Mouse (Mus musculus) midbrain, embryonic 16.5 days (tissue): ENCODE data around the gene Etfrf1. TPM values are rescaled to one million over a fixed set of nuclear protein-coding genes. Genes with fewer than 3 reads are reported as not detected.

Experiments
- ATAC-seq: fragments of 200-750 bp; cut with Nextera tagmentation; 2 replicates; pipeline ENCODE4 v1.8.0; 2017; ENCODE audit warnings: moderate TSS enrichment
- H3K27ac ChIP-seq: fragments of 300-500 bp; sonication (generic); 2 replicates; pipeline ENCODE4 v1.5.1; 2014; ENCODE audit warnings: mild to moderate bottlenecking, low read length, mixed read lengths
- H3K27me3 ChIP-seq: fragments of 300-500 bp; sonication (generic); 2 replicates; pipeline ENCODE4 v1.6.1; 2014; ENCODE audit warnings: low read depth, low read length, mixed read lengths; ENCODE audit not compliant: control insufficient read depth, insufficient read depth
- H3K36me3 ChIP-seq: fragments of 300-500 bp; sonication (generic); 2 replicates; pipeline ENCODE4 v1.6.1; 2014; ENCODE audit warnings: mild to moderate bottlenecking, low read length, moderate library complexity, mixed read lengths; ENCODE audit not compliant: control insufficient read depth, insufficient read depth
- H3K4me1 ChIP-seq: fragments of 300-500 bp; sonication (generic); 2 replicates; pipeline ENCODE4 v1.6.1; 2014; ENCODE audit warnings: mild to moderate bottlenecking, low read length, mixed read lengths; ENCODE audit not compliant: control insufficient read depth, insufficient read depth
- H3K4me2 ChIP-seq: fragments of 300-500 bp; sonication (generic); 2 replicates; pipeline ENCODE4 v1.6.1; 2014; ENCODE audit warnings: mild to moderate bottlenecking, low read length, mixed read lengths
- H3K4me3 ChIP-seq: fragments of 300-500 bp; sonication (generic); 2 replicates; pipeline ENCODE4 v1.5.1; 2014; ENCODE audit warnings: low read depth, mild to moderate bottlenecking, low read length, moderate library complexity, mixed read lengths
- H3K9ac ChIP-seq: fragments of 300-500 bp; sonication (generic); 2 replicates; pipeline ENCODE4 v1.6.1; 2014; ENCODE audit warnings: low read depth, low read length, mixed read lengths
- H3K9me3 ChIP-seq: fragments of 300-500 bp; sonication (generic); replicated peaks from 2 replicates; pipeline ENCODE4 v1.6.1; 2014; ENCODE audit warnings: mild to moderate bottlenecking, low read length, mixed read lengths; ENCODE audit not compliant: control insufficient read depth, poor library complexity, severe bottlenecking
- WGBS: fragments of 180-500 bp; shearing (Covaris S2); extraction: QIAGEN DNeasy Blood & Tissue Kit; methylation state at CpG from one replicate; pipeline ENCODE4 v1.1.7; 2014; 5-methylcytosine and 5-hydroxymethylcytosine counted together
- polyA plus RNA-seq: library from polyadenylated mRNA; unstranded; fragments of >200 nt; fragmentation: Nextera tagmentation; extraction: Ambion mirVana; gene quantifications from 2 replicates; pipeline ENCODE4 v1.2.1, GENCODE M21; 2015

Gene Etfrf1
- polyA plus RNA-seq, 1 experiment from 2014 or later, result 25.2 TPM

- peak; percentile 15 for ATAC-seq
- peak overlapping the region; percentile 75 for H3K4me2 ChIP-seq
- H3K9ac ChIP-seq, result peak overlapping the region; percentile 88
- H3K27me3 ChIP-seq, result no peaks in the 10 kb centered on the region
- peaks cover 13% of the 10 kb centered on the region for H3K4me1 ChIP-seq
- WGBS, result 4% methylated on average over 21 of the region's 21 CpGs
- H3K4me3 ChIP-seq, result peak overlapping the region; percentile 78
- H3K27ac ChIP-seq, result peak overlapping the region; percentile 95
- H3K36me3 ChIP-seq, result no peaks in the 10 kb centered on the region
- no peaks in the 10 kb centered on the region for H3K9me3 ChIP-seq
These were observed 707 bp downstream of the Etfrf1 start for GRCm38 (mm10) chr6:145211376-145212305.

DNA sequence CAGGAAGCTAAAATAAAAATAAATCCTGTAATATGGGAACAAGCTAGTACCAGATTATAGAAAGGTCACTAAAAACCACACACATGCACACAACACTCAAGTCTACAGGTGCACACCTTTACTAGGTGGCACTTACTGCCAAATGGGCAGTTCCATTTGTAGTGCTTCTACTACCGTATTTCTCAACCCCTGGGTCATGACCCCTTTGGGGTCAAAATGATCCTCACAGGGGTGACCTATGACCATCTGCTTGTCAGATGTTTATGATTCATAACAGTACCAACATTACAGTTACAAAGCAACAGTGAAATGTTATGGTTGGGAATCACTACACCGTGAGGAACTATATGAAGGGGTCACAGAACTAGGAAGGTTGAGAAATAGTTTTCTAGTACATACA, 3.0 kb downstream of the Etfrf1 start:
- Histone ChIP-seq H3K9ac (no peak overlapping the region), H3K4me2 (no peak overlapping the region), H3K4me3 (no peak overlapping the region), H3K36me3 (peaks cover 8% of the 10 kb centered on the region), H3K27ac (no peak overlapping the region), H3K9me3 (no peaks in the 10 kb centered on the region), H3K27me3 (no peaks in the 10 kb centered on the region), H3K4me1 (peaks cover 13% of the 10 kb centered on the region)
- ATAC-seq, result no peak
- WGBS, result 84% methylated on average over 2 of the region's 2 CpGs

- ATAC-seq, result no peak
- WGBS, result 96% methylated on average over 3 of the region's 3 CpGs
These were observed 4.9 kb downstream of the Etfrf1 start for GRCm38 (mm10) chr6:145215826-145216225.

DNA sequence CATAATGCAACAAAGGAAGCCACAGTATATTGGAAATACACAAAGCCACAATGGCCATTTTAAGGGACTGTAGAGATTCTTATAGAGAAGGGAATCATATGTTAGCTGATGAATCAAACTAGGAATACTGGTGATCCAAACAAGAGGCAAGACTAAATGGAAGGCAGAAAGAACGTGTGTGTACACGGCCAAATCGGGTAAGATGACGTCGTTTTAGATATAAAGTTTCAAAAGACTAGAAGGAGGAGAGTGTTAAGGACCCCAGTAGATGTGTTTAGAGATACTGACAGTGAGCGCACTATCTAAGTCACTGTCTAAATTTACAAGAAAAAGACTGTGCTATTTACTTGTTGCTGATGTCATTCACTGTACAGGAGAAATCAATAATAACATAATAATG, 13.3 kb downstream of the Etfrf1 start:
- no peak overlapping the region for H3K4me2 ChIP-seq
- 94% methylated on average over 6 of the region's 6 CpGs for WGBS
- no peak overlapping the region for H3K9ac ChIP-seq
- no peaks in the 10 kb centered on the region; the same call in 1 of the 2 replicates for H3K36me3 ChIP-seq
- H3K4me1 ChIP-seq, result no peaks in the 10 kb centered on the region
- H3K9me3 ChIP-seq, result no peaks in the 10 kb centered on the region
- no peak overlapping the region for H3K27ac ChIP-seq
- H3K4me3 ChIP-seq, result no peak overlapping the region
- H3K27me3 ChIP-seq, result no peaks in the 10 kb centered on the region
- ATAC-seq, result no peak

More at GRCm38 (mm10) chr6:145215826-145216225, 4.9 kb downstream of the Etfrf1 start:
- Histone ChIP-seq H3K36me3 (peaks cover 9% of the 10 kb centered on the region), H3K9ac (no peak overlapping the region), H3K27ac (no peak overlapping the region), H3K4me1 (peaks cover 9% of the 10 kb centered on the region), H3K27me3 (no peaks in the 10 kb centered on the region), H3K9me3 (no peaks in the 10 kb centered on the region), H3K4me3 (no peak overlapping the region), H3K4me2 (no peak overlapping the region)

- 93% methylated on average over 3 of the region's 3 CpGs for WGBS
- Histone ChIP-seq H3K4me2 (no peak overlapping the region), H3K9ac (no peak overlapping the region), H3K4me3 (no peak overlapping the region), H3K4me1 (no peaks in the 10 kb centered on the region), H3K9me3 (no peaks in the 10 kb centered on the region), H3K36me3 (0 out of 2 replicates have a peak, but pooled peaks cover 3% of the 10 kb centered on the region), H3K27me3 (no peaks in the 10 kb centered on the region), H3K27ac (no peak overlapping the region)
- no peak for ATAC-seq
These were observed 15.4 kb downstream of the Etfrf1 start for GRCm38 (mm10) chr6:145226296-145226695.

DNA sequence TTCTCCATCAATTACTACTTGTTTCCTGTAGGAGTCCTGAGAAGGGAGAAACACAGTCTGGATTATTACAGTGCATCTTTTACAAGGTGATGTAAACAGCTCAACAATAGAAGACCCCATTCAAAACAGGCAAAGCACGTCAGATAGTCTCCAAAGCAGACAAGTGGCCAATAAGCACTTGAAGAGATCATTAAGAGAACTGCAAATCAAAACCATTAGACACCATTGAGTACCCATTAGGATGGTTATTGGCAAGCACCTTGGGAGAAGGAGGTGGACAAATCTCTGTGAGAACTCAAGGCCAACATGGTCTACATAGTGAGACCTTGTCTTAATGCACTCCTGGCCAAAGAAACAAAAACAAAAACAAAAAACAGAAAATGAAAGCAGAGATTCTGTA, 23.5 kb downstream of the Etfrf1 start:
- Histone ChIP-seq H3K27me3 (no peaks in the 10 kb centered on the region), H3K27ac (no peak overlapping the region), H3K4me1 (no peaks in the 10 kb centered on the region), H3K36me3 (0 out of 2 replicates have a peak, but pooled peaks cover 3% of the 10 kb centered on the region), H3K4me3 (no peak overlapping the region), H3K4me2 (no peak overlapping the region), H3K9ac (no peak overlapping the region), H3K9me3 (no peaks in the 10 kb centered on the region)
- whole genome bisulfite sequencing, result 81% methylated on average over 1 of the region's 1 CpGs
- ATAC-seq, result no peak

GRCm38 (mm10) chr6:145235367-145235766, 24.4 kb downstream of the Etfrf1 start:
- Histone ChIP-seq H3K4me3 (no peak overlapping the region), H3K9me3 (no peaks in the 10 kb centered on the region), H3K36me3 (peaks cover 6% of the 10 kb centered on the region; the same call in 1 of the 2 replicates), H3K27ac (no peak overlapping the region), H3K4me2 (no peak overlapping the region), H3K4me1 (no peaks in the 10 kb centered on the region), H3K27me3 (no peaks in the 10 kb centered on the region), H3K9ac (no peak overlapping the region)
- WGBS, result 86% methylated on average over 6 of the region's 6 CpGs
- ATAC-seq, result no peak

DNA sequence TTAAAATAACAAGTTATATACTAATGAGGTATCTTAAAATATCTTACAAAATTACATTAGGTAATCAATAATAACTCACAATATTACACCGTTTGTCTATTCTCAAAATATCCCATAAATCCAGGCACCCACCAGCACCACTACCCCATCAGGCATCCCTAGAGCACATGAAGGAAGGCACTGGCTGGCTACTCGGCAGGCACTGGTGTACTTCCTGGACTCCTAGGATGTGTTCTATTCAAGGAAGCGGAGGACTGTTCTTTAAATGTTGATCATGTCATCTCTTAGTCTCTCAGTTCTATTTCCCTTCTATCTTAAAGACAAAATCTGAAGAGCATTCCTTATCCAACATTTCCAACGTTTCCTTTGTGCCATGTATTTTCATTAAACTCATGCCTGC, 26.2 kb downstream of the Etfrf1 start:
- 78% methylated on average over 4 of the region's 4 CpGs for WGBS
- no peak overlapping the region for H3K9ac ChIP-seq
- no peaks in the 10 kb centered on the region for H3K9me3 ChIP-seq
- H3K27ac ChIP-seq, result no peak overlapping the region
- no peak overlapping the region for H3K4me3 ChIP-seq
- H3K36me3 ChIP-seq, result peaks cover 12% of the 10 kb centered on the region; the same call in 1 of the 2 replicates
- H3K27me3 ChIP-seq, result no peaks in the 10 kb centered on the region
- no peaks in the 10 kb centered on the region for H3K4me1 ChIP-seq
- no peak overlapping the region for H3K4me2 ChIP-seq
- no peak for ATAC-seq

- Histone ChIP-seq H3K27me3 (no peaks in the 10 kb centered on the region), H3K9ac (no peak overlapping the region), H3K36me3 (peaks cover 12% of the 10 kb centered on the region; the same call in 1 of the 2 replicates), H3K4me3 (no peak overlapping the region), H3K4me1 (no peaks in the 10 kb centered on the region), H3K4me2 (no peak overlapping the region), H3K9me3 (no peaks in the 10 kb centered on the region), H3K27ac (no peak overlapping the region)
- 84% methylated on average over 6 of the region's 6 CpGs for WGBS
- no peak for ATAC-seq
These were observed 29.4 kb downstream of the Etfrf1 start for GRCm38 (mm10) chr6:145240285-145240684.
